Mouse (Mus musculus): ENCODE results near the gene Lrp3.
"Not testable (repeated sequence)": the region's sequence is repeated elsewhere in the genome, so short reads cannot be mapped to it uniquely, and the experiment has no call there.

The Lrp3 gene

DNA sequence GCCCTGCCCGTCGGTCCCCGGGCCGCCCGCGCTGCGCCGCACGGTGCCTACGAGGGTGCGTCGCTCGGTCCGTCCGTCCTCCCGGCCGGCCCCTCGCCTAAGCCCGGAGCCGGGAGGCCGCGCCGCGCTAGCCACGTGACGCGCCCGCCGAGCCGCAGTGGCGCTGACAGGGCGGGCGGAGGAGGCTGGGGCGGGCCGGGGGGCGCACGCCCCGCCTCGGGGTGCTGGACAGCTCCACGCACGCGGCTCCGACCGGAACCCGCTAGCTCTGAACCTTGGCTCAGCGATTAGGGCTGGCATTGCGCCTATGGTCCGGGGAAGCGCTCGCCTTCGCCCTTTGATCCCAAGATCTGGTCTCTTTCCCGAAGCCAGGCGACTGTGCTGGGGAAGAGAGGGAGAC lies at the start of gene Lrp3:
Gene Lrp3, minus strand, starts transcription at position 274 of the 400 bp plus-strand sequence.
- peak; percentile 85 for DNase-seq (ENCODE audit: inconsistent ontology term)

- peak; percentile 18 for DNase-seq (ENCODE audit: inconsistent ontology term)
These were observed 49.4 kb upstream of the Lrp3 start for GRCm38 (mm10) chr7:35264746-35265145.

DNA sequence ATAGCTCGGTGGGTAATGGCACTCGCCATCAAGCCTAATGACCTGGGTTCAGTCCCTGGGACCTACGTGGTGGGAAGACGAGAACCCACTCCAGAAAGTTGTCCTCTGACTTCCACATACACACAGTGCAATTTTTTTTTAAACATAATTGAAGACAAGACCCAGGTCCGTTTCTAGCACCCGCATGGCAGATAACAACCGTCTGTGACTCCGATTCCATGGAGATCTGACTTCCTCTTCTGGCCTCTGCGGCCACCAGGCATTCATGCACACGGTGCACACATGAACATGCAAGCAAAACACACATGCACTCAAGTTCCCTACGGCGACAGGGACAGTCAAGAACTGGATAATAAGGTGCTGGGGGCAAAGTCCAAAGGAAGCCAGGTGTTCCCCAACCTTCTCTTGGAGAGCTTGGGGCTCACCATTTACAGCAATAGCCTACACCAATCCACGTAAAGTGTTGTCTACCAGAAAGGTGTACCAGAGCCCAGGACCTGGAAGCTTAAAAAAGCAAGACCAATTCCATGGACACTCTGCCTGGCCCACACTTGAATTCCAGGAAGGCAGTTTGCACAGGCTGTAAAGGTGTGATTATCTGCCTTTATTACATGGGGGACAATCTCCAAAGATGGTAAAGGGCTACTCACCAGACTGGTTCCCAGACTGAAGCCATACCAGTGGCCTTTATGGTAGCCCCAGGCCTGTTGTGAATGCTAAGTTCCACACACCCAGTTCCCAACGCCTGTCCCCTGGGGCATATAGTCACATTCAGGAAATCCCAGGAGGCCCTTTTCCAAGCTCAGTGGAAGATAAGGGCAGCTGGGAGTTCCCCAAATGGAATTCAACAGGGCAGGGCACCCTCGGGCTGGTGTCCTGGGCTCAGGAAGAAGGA lies 48.5 kb upstream of the Lrp3 start:
- no peak for DNase-seq (ENCODE audit: inconsistent ontology term)

- no peak for DNase-seq (ENCODE audit: inconsistent ontology term)
These were observed 44.1 kb upstream of the Lrp3 start for GRCm38 (mm10) chr7:35259384-35259783.

- no peak for DNase-seq (ENCODE audit: inconsistent ontology term)
These were observed 43.0 kb upstream of the Lrp3 start for GRCm38 (mm10) chr7:35258294-35258693.

DNA sequence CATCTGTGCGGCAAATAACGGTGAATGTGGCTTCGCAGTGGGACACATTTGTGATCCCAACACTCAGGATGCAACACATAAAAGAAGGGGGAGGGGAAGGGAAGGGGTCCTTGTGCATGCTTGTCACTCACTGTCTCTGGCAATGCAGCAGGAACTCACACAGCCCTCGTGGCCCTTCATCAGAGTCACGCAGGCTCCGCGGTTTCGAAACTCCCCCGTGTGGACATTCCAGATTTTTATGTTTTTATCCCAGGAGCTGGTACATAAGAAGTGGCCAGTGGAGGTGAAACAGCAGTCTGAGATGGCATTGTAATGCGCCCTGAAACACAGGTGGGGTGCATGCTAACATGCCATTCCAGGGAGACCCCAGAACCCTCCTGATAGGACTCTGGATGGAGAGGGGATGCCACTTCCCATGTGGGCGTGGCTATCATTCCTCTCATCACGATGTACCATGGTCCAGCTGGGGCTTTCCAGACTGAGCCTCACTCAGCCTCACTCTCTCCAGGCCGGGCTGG lies 36.8 kb upstream of the Lrp3 start:
- peak; percentile 57 for DNase-seq (ENCODE audit: inconsistent ontology term)

DNA sequence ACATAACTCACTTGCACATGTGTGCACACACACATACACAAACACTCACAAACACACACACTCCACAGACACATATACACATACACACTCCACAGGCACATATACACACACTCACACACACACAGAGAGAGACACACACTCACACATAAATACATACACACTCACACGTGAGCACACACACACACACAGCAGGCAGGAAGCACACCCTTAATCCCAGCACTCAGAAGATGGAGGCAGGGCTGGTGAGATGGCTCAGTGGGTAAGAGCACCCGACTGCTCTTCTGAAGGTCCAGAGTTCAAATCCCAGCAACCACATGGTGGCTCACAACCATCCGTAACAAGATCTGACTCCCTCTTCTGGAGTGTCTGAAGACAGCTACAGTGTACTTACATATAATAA lies 22.6 kb upstream of the Lrp3 start:
- DNase-seq (ENCODE audit: inconsistent ontology term) = not testable (repeated sequence)

GRCm38 (mm10) chr7:35235308-35235707 lies 20.0 kb upstream of the Lrp3 start:
- DNase-seq (ENCODE audit: inconsistent ontology term) = peak; percentile 77

DNA sequence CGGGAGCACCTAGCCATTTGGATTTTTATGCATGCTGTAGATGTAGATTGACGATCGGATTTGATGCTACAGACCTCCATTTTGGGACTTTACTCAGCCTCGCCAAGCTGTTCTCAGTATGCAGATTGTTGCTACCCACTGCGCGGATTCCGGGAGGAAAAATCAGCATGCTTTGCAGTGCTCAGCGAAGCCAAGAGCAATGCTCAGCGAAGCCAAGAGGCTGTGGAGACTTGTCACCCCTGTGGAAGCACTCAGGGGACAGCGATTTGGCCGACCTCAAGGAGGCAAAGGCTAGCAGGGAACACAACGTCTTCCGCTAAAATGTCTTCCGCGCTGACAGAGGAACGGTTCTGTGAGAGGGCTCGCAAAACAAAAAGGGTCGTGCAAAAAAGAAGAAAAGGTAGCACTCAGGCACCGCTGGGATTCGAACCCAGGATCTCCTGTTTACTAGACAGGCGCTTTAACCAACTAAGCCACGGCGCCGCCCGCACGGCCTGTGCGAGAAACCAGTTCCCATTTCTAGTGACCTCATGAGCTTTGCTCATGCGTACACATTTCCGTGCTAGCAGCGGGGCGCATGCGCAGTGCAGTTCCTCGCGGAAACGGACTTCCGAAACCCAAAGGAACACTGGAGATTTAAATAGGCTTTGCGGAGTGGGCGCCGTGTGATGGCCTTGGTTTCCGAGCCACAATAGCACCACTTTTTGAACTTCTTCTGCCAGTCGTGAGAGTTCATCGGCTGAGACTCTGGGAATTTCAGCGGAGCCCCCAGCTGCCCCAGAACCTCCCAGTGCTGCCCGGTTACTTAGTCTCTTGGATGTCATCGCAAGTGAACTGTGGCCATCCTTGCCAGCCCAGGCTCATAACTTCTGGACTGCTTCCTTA lies 19.3 kb upstream of the Lrp3 start:
- peak; percentile 98 for DNase-seq (ENCODE audit: inconsistent ontology term)

DNA sequence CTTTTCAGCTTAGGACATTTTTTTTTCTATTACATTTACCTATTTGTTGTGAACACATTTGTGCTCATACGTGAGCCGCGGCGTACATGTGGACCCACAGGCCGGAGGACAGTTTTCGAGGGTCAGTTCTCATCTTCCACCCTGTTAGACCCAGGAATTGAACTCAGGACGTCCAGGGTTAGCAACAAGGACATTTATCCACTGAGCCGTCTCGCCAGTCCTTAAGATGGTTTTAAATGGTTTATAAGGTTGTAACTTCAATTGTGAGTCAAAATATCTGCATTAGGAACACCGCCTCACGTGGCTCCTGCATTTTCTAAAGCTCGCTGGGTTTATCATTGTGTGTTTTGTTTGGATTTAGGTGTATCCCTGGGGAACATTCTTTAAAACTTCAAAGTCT lies 18.6 kb upstream of the Lrp3 start:
- no peak for DNase-seq (ENCODE audit: inconsistent ontology term)

DNA sequence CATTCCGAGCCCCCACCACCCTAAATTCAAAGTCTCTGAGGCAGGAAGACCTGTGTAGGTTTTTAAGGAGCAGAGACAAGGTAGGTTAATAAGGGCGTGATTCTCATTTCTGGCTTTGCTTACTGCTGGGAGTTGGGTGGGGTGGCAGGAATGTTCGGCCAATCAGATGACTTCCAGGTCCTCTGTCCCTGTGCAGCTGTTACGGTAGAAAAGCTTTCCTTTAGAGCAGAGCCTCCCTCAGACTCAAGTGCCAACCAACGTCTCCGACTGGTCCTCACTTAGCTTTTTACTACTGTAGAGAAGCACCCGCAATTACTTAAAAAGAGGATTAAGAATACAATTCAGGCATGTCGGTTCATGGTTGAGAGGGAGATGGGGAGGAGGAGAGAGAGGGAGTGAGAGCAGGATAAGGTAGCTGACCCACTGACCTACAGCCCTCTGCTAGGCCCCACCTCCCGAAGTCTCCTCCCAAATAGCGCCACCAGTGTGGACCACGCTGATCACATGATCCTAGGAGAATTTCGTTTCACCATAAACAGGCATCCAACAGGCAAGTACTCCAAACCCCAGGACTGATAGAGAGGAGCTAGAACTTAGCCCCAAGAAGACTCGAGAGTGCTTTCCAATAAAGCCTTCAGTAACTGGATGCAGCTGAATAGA lies 17.6 kb upstream of the Lrp3 start:
- DNase-seq (ENCODE audit: inconsistent ontology term) = no peak

- DNase-seq (ENCODE audit: inconsistent ontology term) = no peak
These were observed 15.0 kb upstream of the Lrp3 start for GRCm38 (mm10) chr7:35230333-35230732.

DNA sequence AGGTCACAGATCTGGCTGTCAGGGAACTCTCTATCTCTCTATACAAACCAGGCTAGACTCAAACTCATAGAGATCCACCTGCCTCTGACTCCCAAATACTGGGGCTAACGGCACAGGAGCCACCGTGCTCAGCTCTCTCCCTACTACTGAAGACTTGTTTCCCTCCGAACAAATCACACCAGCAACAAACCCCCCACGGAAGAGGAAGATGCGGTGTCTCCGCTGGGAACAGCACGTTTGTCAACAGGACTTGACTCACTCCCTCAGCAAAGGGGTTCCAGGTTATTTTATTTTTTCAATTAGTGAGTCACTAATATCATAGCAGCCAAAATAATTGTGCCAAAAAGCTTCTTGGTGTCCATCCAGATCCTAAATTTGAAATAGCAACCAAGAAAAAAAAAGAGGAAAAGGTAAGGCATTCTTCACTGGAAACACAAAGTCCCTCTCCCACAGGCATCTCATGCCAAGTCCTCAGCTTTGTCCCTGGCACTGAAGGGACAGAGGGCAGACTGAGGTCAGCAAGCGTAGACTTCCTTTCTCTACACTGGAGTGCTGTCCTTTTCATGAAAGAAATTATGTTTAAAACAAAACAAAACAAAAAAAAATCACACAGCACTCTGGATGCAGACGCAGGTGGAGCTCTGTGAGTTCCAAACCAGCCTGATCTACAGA lies 5.5 kb upstream of the Lrp3 start:
- peak; percentile 14 for DNase-seq (ENCODE audit: inconsistent ontology term)

- DNase-seq (ENCODE audit: inconsistent ontology term) = no peak
These were observed 433 bp upstream of the Lrp3 start for GRCm38 (mm10) chr7:35215731-35216130.

DNA sequence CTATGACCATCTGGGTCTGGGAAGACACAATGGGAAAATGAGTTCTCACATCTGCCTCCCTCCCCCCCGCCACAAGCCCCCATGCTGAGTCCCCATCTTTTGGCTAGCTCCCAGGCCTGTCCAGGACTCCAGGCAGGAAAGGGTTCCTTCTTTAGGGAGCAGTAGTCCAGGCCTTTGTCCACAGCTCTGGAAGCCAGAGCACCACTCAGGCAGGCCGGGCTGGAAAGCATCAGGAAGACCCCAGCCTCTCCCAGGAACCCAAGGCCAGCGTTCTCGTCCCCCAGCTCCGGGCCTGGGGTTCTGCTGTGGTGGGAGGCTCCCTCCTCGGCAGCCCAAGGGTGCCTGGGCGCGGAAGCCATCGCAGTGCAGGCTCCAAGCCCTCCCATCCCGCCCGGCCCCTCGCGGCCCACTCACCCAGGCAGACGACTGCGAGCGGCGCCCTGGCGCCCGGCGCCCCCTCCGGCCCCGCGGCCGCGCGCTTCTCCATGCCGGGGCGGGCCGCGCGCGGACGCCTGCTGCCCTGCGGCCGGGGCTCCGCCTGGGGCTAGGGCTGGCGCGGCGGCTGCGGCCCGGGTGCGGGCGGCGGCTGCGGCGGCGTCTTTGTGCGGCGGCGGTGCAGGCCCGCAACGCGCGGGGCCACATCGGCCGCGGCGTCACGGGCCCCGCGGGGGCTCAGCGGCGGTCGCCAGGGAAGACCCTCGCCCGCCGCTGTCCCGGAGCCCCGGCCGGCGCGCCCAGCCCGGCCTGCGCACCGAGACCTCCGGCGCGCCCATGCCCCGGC lies 666 bp downstream of the Lrp3 start:
- DNase-seq (ENCODE audit: inconsistent ontology term) = peak; percentile 26

GRCm38 (mm10) chr7:35211791-35212190 lies 3.5 kb downstream of the Lrp3 start:
- no peak for DNase-seq (ENCODE audit: inconsistent ontology term)

DNA sequence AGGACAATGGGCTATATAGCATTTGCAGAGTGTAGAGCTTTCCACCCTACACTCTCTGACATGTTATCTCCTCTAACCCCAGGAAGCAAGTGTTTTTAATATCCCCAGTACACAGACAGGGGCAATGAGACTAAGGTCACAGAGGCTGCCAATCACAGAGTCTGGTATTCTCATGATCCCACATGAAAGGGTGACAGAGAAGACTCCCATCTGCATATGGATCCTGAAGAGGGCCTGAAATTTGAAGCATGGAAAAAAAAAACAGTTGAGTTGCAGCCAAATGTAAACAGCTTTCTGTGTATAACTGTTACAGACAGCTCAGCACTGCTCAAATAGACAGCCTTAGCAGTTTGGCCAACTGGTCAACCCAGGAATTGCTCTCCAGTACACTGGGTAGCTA lies 15.5 kb downstream of the Lrp3 start:
- DNase-seq (ENCODE audit: inconsistent ontology term) = no peak

- no peak for DNase-seq (ENCODE audit: inconsistent ontology term)
These were observed 16.1 kb downstream of the Lrp3 start for GRCm38 (mm10) chr7:35198981-35199754.

GRCm38 (mm10) chr7:35197022-35197421 lies 18.3 kb downstream of the Lrp3 start:
- no peak for DNase-seq (ENCODE audit: inconsistent ontology term)

DNA sequence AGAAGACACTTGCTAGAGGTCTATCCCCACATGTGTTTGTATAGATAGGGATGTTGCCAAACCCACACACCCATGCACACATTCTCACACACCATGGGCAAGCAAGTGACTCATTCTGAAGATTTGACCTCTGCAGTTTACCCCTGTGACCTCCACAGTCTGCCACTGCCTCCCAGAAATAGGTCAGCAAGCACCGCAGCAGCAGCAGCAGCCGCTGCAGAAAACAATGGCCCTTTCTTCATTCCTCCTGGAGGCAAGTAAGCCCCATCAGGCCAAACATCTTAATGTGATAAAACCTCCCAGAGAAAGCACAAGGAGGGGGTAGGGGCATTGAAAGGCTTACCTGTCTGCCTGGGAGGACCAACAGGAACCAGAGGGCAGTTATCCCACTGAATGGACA lies 24.0 kb downstream of the Lrp3 start:
- DNase-seq (ENCODE audit: inconsistent ontology term) = peak; percentile 14

Measured in Muller cell, postnatal 12 days (primary cell).